Mouse (Mus musculus): ENCODE data around the gene Efhb. TPM values are rescaled to one million over a fixed set of nuclear protein-coding genes. Genes with fewer than 3 reads are reported as not detected.

Efhb gene
- 0.76 and 0.91 TPM in 2 replicates for polyA plus RNA-seq (2012; rRNA removed)

DNA sequence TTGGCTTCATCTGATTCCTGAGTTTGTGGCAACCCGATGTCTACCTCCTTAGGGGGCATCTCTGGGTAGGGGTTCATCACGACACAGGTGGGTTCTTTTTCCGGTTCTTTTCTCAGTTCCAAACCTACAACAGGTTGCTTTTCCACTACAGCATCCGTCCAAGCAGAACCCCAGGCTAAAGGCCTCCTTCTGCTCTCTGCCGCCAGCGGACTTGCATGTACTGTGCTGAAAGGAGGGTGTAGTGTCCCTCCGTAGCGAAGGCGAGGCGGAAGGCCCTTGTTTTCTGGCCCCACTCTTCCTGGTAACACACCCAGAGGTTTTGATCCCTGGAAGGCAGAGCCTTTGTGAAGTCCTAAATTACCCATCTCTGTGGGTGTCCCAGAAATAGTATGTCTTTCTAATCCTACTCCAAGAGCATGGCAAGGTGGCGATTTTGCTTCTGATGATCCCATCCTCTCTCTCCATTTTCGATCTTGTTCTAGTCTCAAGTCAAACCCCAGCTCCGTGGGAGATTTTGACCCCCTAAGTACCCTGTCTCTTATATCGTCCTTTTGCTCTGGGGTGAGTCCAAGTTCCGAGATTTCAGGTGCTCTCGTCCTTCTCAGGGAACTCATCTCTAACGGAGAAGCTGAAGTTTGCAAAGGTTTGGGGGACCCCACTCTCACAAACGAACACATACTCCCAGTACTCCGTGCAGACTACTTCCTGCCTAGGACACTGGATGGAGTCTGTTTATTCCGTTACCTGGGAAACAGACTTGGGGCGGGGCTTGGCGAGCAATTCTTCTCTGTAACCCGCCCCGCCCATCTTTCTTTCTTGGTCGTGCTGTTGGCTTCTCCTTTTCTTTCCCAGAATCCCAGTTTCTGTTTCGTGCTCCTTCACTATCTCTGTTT, at the start of gene Efhb:
Gene Efhb (minus strand): TSS at position 719 of the 893 bp plus-strand sequence.

DNA sequence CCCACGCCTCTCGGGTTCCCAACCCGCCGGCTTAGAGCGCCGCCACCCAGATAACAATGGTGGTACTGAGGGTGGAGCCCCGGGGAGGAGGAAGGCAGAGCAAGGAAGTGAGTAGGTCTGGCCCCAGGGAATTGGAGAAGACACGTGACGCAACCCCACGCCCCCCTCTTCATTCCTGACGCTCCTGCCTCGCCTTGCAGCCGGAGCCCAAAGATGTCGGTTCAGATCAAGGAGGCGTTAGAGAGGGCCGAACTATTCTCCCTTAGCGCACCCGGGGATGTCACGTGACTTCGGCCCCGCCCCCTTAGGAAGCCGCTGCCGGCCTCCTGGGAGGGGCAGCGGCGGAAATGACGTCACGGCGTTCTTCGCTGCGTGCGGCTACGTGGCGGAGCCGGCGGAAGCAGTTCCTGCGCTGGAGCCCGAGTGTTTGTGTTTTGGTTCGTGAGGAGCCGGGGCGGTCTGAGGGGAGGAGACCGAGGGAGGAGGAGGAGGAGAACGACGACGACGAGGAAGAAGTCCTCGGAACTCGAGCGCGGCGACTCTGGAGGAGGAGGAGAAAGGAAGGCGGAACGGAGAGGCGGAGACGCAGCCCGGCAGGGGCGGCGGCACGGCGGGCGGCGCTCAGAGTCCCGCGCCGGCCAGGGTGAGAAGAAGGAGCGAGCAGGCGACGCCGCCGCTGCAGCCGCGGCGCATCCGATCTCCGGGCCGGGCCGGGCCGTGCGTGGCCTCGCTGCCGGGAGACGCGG, 15.9 kb upstream of the Efhb start, which contains the start of gene Rab5a:
Gene Rab5a (plus strand): TSS at position 377 of the 746 bp plus-strand sequence.

Other genes with a start within 250 kb of the Efhb start
- 3.6 and 4.8 TPM in 2 replicates for gene Rab5a, start 15.9 kb upstream of the Efhb start, polyA plus RNA-seq (2012; rRNA removed)
- not detected in 2 replicates for gene Pp2d1, start 76.1 kb upstream of the Efhb start, polyA plus RNA-seq (2012; rRNA removed)
- 10.9 and 23.5 TPM in 2 replicates for gene Kat2b, start 103.5 kb upstream of the Efhb start, polyA plus RNA-seq (2012; rRNA removed)
- 0.64 and 0.74 TPM in 2 replicates for gene Sgo1, start 226.0 kb upstream of the Efhb start, polyA plus RNA-seq (2012; rRNA removed)